Mouse (Mus musculus) midbrain, embryonic 11.5 days (tissue): ENCODE results near the gene Amotl2. TPM values are rescaled to one million over a fixed set of nuclear protein-coding genes. Genes with fewer than 3 reads are reported as not detected.

Source experiments
- ATAC-seq: fragments of 200-750 bp; cut with Nextera tagmentation; 2 replicates; pipeline ENCODE4 v1.8.0; 2017; ENCODE audit warnings: moderate TSS enrichment, moderate library complexity; ENCODE audit not compliant: low FRiP score
- DNase-seq: peaks from one replicate; pipeline ENCODE4 v3.0.0; 2015; ENCODE audit warnings: low spot score; ENCODE audit errors: missing footprints
- H3K27ac ChIP-seq: fragments of 300-500 bp; sonication (generic); 2 replicates; pipeline ENCODE4 v1.5.1; 2014; ENCODE audit warnings: low read depth, low read length
- H3K27me3 ChIP-seq: fragments of 300-500 bp; sonication (generic); 2 replicates; pipeline ENCODE4 v1.6.1; 2014; ENCODE audit warnings: mild to moderate bottlenecking, low read length, moderate library complexity, mixed read lengths; ENCODE audit not compliant: control insufficient read depth, insufficient read depth
- H3K36me3 ChIP-seq: fragments of 300-500 bp; sonication (generic); 2 replicates; pipeline ENCODE4 v1.6.1; 2014; ENCODE audit warnings: mild to moderate bottlenecking, low read length, moderate library complexity, mixed read lengths; ENCODE audit not compliant: control insufficient read depth, insufficient read depth
- H3K4me1 ChIP-seq: fragments of 300-500 bp; sonication (generic); 2 replicates; pipeline ENCODE4 v1.6.1; 2014; ENCODE audit warnings: low read length; ENCODE audit not compliant: control insufficient read depth, insufficient read depth
- H3K4me2 ChIP-seq: fragments of 300-500 bp; sonication (generic); 2 replicates; pipeline ENCODE4 v1.6.1; 2014; ENCODE audit warnings: mild to moderate bottlenecking, moderate library complexity
- H3K4me3 ChIP-seq: fragments of 300-500 bp; sonication (generic); 2 replicates; pipeline ENCODE4 v1.5.1; 2014; ENCODE audit warnings: low read depth, low read length
- H3K9ac ChIP-seq: fragments of 300-500 bp; sonication (generic); 2 replicates; pipeline ENCODE4 v1.6.1; 2014; ENCODE audit warnings: low read length
- H3K9me3 ChIP-seq: fragments of 300-500 bp; sonication (generic); 2 replicates; pipeline ENCODE4 v1.6.1; 2016; ENCODE audit warnings: low read length; ENCODE audit not compliant: control insufficient read depth
- WGBS: fragments of 180-500 bp; shearing (Covaris S2); extraction: QIAGEN DNeasy Blood & Tissue Kit; methylation state at CpG from one replicate; pipeline ENCODE4 v1.1.7; 2014; 5-methylcytosine and 5-hydroxymethylcytosine counted together
- polyA plus RNA-seq: library from polyadenylated mRNA; unstranded; fragments of >200 nt; fragmentation: Nextera tagmentation; extraction: Ambion mirVana; gene quantifications from 2 replicates; pipeline ENCODE4 v1.2.1, GENCODE M21; 2014

The Amotl2 gene
- polyA plus RNA-seq, 1 experiment from 2014 or later: 58.0 TPM

DNA sequence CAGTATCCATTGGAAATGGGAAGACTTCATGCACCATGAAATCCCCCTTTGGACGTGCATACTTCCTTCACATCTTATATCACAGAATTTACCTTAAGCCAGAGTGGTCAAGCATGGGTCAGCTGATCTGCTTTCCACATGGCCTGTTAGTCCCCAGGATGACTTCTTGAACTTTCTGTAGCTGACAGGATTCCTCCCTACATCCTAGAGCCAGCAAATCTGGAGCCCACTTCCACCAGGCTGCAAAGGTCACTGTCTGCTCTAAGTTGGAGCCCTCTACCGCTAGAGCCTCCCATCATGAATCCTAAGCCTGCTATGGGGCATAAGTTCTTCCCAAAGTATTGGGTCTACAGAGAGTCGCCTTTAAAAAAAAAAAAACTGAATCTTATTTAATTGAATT, 18.8 kb downstream of the Amotl2 start:
- WGBS: 82% methylated on average over 3 of the region's 3 CpGs
- no peak overlapping the region for H3K27ac ChIP-seq
- H3K4me2 ChIP-seq: no peak overlapping the region
- no peak for ATAC-seq
- H3K9me3 ChIP-seq: no peaks in the 10 kb centered on the region
- H3K9ac ChIP-seq: no peak overlapping the region
- H3K27me3 ChIP-seq: no peaks in the 10 kb centered on the region
- DNase-seq: peak; percentile 33
- H3K4me3 ChIP-seq: no peak overlapping the region
- H3K4me1 ChIP-seq: no peaks in the 10 kb centered on the region
- peaks cover 26% of the 10 kb centered on the region for H3K36me3 ChIP-seq

DNA sequence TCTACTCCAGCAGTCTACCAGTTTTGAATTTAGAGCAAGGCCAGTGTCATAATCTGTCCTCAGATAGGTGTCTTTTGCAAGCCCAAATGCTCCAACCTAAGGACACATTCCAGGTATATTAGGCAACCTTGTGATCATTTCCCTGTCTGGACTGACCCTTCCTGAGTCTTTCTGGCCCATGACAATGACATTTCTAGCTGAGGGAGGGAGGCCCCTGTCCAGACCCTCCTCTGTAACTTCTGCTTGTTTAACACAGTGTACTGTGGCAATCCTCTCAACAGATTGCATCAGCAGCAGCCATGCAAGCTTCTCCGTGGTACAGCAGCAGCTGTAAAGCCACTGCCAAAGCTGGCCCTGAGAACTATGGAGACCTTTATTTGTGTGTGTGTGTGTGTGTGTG, 19.5 kb downstream of the Amotl2 start:
- DNase-seq: peak; percentile 23
- Histone ChIP-seq H3K4me3 (no peak overlapping the region), H3K27me3 (no peaks in the 10 kb centered on the region), H3K4me1 (no peaks in the 10 kb centered on the region), H3K9me3 (no peaks in the 10 kb centered on the region), H3K36me3 (peaks cover 20% of the 10 kb centered on the region), H3K9ac (no peak overlapping the region), H3K4me2 (no peak overlapping the region), H3K27ac (no peak overlapping the region)
- ATAC-seq: no peak
- WGBS: 74% methylated on average over 1 of the region's 1 CpGs

DNA sequence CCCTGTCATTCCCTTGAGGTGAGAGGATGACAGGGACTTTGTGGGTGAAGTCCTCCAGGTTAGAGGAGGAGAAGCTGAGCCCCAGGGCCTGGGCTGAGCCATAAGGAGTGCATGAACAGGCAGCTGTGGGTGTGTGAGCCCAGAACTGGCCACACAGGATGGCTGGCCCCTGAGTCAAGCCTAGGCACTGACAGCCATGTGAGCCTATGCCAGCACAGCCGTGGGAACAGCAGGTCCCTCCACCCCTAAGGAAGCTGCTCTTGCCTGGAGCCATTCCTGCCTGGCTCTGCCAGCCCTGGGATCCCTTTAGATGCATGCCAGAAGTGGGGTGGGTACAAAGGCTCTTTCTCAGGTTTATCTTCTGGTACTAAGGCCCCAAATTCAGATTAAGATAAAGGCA, 20.9 kb downstream of the Amotl2 start:
- H3K4me1 ChIP-seq: no peaks in the 10 kb centered on the region
- H3K4me2 ChIP-seq: no peak overlapping the region
- peak; percentile 37 for DNase-seq
- ATAC-seq: no peak
- WGBS: 42% methylated on average over 1 of the region's 1 CpGs
- H3K9me3 ChIP-seq: no peaks in the 10 kb centered on the region
- H3K27me3 ChIP-seq: no peaks in the 10 kb centered on the region
- H3K4me3 ChIP-seq: no peak overlapping the region
- H3K27ac ChIP-seq: no peak overlapping the region
- no peak overlapping the region for H3K9ac ChIP-seq
- peaks cover 8% of the 10 kb centered on the region; the same call in 1 of the 2 replicates for H3K36me3 ChIP-seq

DNA sequence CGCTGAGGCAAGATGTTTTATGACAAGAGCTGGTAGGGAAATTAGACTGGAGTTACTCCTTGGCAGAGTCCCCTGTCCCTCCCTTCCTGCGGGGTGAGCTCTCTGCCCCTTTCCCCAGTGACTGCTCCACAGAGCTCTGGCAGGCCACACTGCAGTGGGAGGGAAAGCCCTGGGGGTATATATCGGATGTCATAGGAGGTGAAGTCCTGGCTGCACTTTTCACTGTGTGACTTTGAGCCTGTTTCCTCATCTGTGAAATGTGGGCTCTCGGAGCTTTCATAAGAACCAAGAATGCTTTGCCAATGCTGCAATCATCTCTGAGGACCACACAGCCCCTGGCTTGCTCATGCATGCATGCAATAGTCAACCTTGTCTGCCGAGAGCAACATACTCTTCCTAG, 30.3 kb downstream of the Amotl2 start:
- ATAC-seq: no peak

DNA sequence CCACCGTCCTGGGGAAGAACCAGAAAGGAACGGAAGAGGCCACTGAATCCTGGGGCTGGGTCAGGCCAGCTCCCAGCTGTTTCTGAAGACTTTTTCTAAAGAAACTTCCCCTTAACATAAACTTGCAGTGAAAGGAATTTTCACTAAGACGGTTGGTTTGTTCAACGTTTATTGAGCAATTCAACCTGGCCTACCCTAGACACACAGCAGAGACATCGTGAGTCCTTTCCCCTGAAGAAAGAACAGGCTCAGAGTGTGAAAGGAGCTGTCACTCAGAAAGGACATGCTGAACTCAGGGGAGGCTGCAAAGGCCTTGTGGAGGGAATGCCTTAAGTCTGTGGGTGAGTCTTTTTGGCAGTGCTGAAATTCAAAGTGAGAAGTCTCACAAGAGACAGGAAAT, 31.4 kb downstream of the Amotl2 start:
- Histone ChIP-seq H3K27me3 (no peaks in the 10 kb centered on the region), H3K36me3 (no peaks in the 10 kb centered on the region), H3K27ac (no peak overlapping the region), H3K4me2 (no peak overlapping the region), H3K4me1 (no peaks in the 10 kb centered on the region), H3K9me3 (no peaks in the 10 kb centered on the region), H3K4me3 (no peak overlapping the region), H3K9ac (no peak overlapping the region)
- ATAC-seq: no peak
- peak; percentile 69 for DNase-seq
- 59% methylated on average over 5 of the region's 5 CpGs for WGBS

More for the DNA sequence above, 30.3 kb downstream of the Amotl2 start:
- no peaks in the 10 kb centered on the region for H3K9me3 ChIP-seq
- no peak overlapping the region for H3K9ac ChIP-seq
- H3K27ac ChIP-seq: no peak overlapping the region
- WGBS: 75% methylated on average over 5 of the region's 5 CpGs
- no peaks in the 10 kb centered on the region for H3K36me3 ChIP-seq
- H3K4me3 ChIP-seq: no peak overlapping the region
- no peak overlapping the region for H3K4me2 ChIP-seq
- DNase-seq: peak; percentile 78
- H3K27me3 ChIP-seq: no peaks in the 10 kb centered on the region
- H3K4me1 ChIP-seq: no peaks in the 10 kb centered on the region

DNA sequence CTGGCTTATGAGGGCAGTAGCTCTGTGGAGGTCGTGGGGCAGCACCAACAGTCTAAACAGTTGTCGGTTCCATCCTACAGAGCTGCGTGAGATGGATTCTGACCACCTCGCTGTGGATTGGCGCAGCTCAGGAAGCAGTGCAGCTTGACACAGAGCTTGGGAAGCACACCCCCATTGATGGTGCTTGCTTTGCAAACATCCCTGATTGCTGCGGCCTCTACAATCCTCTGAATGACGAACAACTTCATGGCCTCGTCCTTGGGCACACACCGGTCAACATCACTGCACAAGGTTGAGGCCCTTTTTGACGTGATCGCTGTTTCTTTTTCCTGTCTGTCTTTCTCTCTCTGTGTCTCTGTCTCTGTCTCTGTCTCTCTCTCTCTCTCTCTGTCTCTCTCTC, 32.7 kb downstream of the Amotl2 start:
- DNase-seq (peak; percentile 72), ATAC-seq (no peak)
- no peak overlapping the region for H3K9ac ChIP-seq
- no peaks in the 10 kb centered on the region for H3K27me3 ChIP-seq
- H3K9me3 ChIP-seq: no peaks in the 10 kb centered on the region
- no peaks in the 10 kb centered on the region for H3K36me3 ChIP-seq
- no peaks in the 10 kb centered on the region for H3K4me1 ChIP-seq
- no peak overlapping the region for H3K4me2 ChIP-seq
- H3K27ac ChIP-seq: no peak overlapping the region
- no peak overlapping the region for H3K4me3 ChIP-seq
- 85% methylated on average over 11 of the region's 11 CpGs for WGBS

DNA sequence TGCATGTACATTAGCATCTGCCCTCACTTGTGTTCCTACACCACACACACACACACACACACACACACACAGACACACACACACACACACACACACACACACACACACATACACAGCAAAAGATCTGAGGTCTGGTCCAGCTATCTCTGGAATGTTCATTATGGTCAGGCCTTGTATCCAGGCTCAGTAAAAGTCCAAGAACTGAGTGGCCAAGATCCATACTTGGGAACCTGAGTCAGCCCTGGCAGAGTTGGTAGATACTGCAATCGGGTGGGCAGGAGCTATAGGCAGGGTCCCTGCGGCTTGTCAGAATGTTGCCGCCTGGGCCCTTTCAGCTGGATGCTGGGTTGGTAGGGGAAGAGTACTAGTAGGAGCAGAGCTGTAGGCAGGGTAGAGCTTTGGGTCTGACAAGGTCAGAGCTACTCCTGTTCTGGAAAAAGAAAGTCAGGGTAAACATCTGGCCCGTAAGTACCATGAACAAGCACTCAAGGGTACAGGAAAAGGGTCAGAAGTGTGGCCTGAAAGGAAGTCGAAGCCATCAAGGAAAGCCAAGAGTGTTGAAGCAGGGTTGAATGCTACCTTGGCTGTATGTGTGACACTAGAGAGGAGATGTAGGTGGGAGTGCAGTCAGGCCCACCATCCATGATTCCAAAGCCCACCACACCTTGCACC, 35.3 kb downstream of the Amotl2 start:
- Histone ChIP-seq H3K9ac (no peak overlapping the region), H3K4me2 (no peak overlapping the region), H3K27ac (no peak overlapping the region), H3K4me3 (no peak overlapping the region), H3K4me1 (no peaks in the 10 kb centered on the region), H3K36me3 (no peaks in the 10 kb centered on the region), H3K27me3 (no peaks in the 10 kb centered on the region), H3K9me3 (no peaks in the 10 kb centered on the region)
- DNase-seq (peak; percentile 62), ATAC-seq (no peak)
- WGBS: 95% methylated on average over 5 of the region's 5 CpGs

DNA sequence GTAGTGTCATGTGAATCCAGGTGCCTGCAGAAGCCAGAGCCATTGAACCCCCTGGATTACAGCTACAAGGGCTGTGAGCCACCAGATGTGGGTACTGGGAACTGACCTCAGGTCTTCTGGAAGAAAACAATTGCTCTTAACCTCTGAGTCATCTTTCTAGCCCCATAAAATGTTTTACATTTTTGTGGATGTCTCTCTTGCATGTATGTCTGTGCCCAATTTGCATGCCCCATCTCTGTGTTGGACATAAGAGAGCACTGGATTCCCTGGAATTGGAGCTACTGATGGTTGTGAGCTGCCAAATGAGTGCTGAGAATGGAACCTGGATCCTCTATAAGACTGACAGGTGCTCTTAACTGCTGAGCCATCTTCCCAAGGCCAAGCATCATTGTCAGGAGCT, 36.8 kb downstream of the Amotl2 start:
- H3K4me2 ChIP-seq: no peak overlapping the region
- ATAC-seq: no peak
- DNase-seq: no peak
- H3K4me1 ChIP-seq: no peaks in the 10 kb centered on the region
- H3K36me3 ChIP-seq: no peaks in the 10 kb centered on the region
- no peak overlapping the region for H3K27ac ChIP-seq
- H3K9ac ChIP-seq: no peak overlapping the region
- H3K4me3 ChIP-seq: no peak overlapping the region
- H3K9me3 ChIP-seq: no peaks in the 10 kb centered on the region
- no peaks in the 10 kb centered on the region for H3K27me3 ChIP-seq

DNA sequence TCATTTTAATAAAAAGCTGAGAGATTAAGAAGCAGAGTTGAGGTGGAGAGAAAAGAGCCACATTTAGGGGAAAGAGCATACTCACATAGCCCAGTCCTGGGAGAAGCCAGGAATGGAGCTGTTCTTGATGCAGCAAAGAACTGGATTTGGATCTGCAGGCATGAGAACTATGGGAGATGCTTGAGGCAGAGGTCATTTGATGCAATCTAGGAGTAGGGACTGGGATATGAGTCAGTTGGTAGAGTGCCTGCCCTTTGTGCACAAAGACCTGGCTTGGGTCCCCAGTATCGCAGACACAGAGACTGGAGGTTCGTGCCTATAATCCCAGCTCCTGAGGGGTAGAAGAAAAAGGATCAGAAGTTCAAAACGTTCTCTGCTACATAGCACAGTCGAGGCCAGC, 38.7 kb downstream of the Amotl2 start:
- H3K4me2 ChIP-seq: no peak overlapping the region
- ATAC-seq (no peak), DNase-seq (peak; percentile 19)
- H3K4me1 ChIP-seq: no peaks in the 10 kb centered on the region
- no peak overlapping the region for H3K9ac ChIP-seq
- no peak overlapping the region for H3K4me3 ChIP-seq
- H3K9me3 ChIP-seq: no peaks in the 10 kb centered on the region
- no peaks in the 10 kb centered on the region for H3K27me3 ChIP-seq
- H3K27ac ChIP-seq: no peak overlapping the region
- H3K36me3 ChIP-seq: no peaks in the 10 kb centered on the region
- 61% methylated on average over 4 of the region's 4 CpGs for WGBS
